Mouse (Mus musculus) intestine, embryonic 14.5 days (tissue): ENCODE data around the gene Actr6. TPM values are rescaled to one million over a fixed set of nuclear protein-coding genes. Genes with fewer than 3 reads are reported as not detected.
"Not testable (repeated sequence)": the region's sequence is repeated elsewhere in the genome, so short reads cannot be mapped to it uniquely, and the experiment has no call there.

Experiments
- ATAC-seq: fragments of 200-750 bp; cut with Nextera tagmentation; replicated peaks from 2 replicates; pipeline ENCODE4 v1.8.0; 2017; ENCODE audit warnings: low read depth, moderate number of reproducible peaks, moderate TSS enrichment, moderate library complexity; ENCODE audit not compliant: low FRiP score, low TSS enrichment
- DNase-seq: peaks from one replicate; pipeline ENCODE4 v3.0.0-alpha.2; 2018; ENCODE audit warnings: low spot score
- H3K27ac ChIP-seq: fragments of 300-500 bp; sonication (generic); 2 replicates; pipeline ENCODE4 v1.5.1; 2014; ENCODE audit warnings: low read depth, mild to moderate bottlenecking, control low read depth
- H3K27me3 ChIP-seq: fragments of 300-500 bp; sonication (generic); replicated peaks from 2 replicates; pipeline ENCODE4 v1.6.1; 2014; ENCODE audit warnings: low read length, control low read depth; ENCODE audit not compliant: control insufficient read depth, insufficient read depth
- H3K36me3 ChIP-seq: fragments of 300-500 bp; sonication (generic); 2 replicates; pipeline ENCODE4 v1.6.1; 2014; ENCODE audit warnings: low read length, control low read depth; ENCODE audit not compliant: control insufficient read depth, insufficient read depth
- H3K4me1 ChIP-seq: fragments of 300-500 bp; sonication (generic); replicated peaks from 2 replicates; pipeline ENCODE4 v1.6.1; 2014; ENCODE audit warnings: low read length, control low read depth, mixed read lengths; ENCODE audit not compliant: control insufficient read depth, insufficient read depth
- H3K4me2 ChIP-seq: fragments of 300-500 bp; sonication (generic); 2 replicates; pipeline ENCODE4 v1.6.1; 2014; ENCODE audit warnings: low read length
- H3K4me3 ChIP-seq: fragments of 300-500 bp; sonication (generic); 2 replicates; pipeline ENCODE4 v1.5.1; 2014; ENCODE audit warnings: low read depth, low read length, control low read depth, mixed read lengths
- H3K9ac ChIP-seq: fragments of 300-500 bp; sonication (generic); 2 replicates; pipeline ENCODE4 v1.6.1; 2014; ENCODE audit warnings: mild to moderate bottlenecking, low read length
- H3K9me3 ChIP-seq: fragments of 300-500 bp; sonication (generic); 2 replicates; pipeline ENCODE4 v1.6.1; 2016; ENCODE audit warnings: low read length, control low read depth; ENCODE audit not compliant: control insufficient read depth
- WGBS: fragments of 180-500 bp; shearing (Covaris S2); extraction: QIAGEN DNeasy Blood & Tissue Kit; methylation state at CpG from one replicate; pipeline ENCODE4 v1.1.7; 2014; 5-methylcytosine and 5-hydroxymethylcytosine counted together
- polyA plus RNA-seq: library from polyadenylated mRNA; unstranded; fragments of >200 nt; fragmentation: Nextera tagmentation; extraction: Ambion mirVana; gene quantifications from 2 replicates; pipeline ENCODE4 v1.2.1, GENCODE M21; 2014

Actr6 gene
- polyA plus RNA-seq, 1 experiment from 2014 or later, result 26.0 TPM

- not testable (repeated sequence) for H3K4me3 ChIP-seq, H3K4me2 ChIP-seq, H3K27ac ChIP-seq, H3K36me3 ChIP-seq, ATAC-seq, H3K27me3 ChIP-seq, DNase-seq, H3K9me3 ChIP-seq, H3K4me1 ChIP-seq, H3K9ac ChIP-seq
- WGBS, result 77% methylated on average over 2 of the region's 2 CpGs
Measured at GRCm38 (mm10) chr10:89696270-89696669, 35.8 kb downstream of the Actr6 start.

- H3K4me2 ChIP-seq, result no peak overlapping the region
- ATAC-seq (no peak), DNase-seq (no peak)
- H3K4me1 ChIP-seq, result no peaks in the 10 kb centered on the region
- no peaks in the 10 kb centered on the region for H3K9me3 ChIP-seq
- H3K27ac ChIP-seq, result no peak overlapping the region
- no peaks in the 10 kb centered on the region for H3K27me3 ChIP-seq
- no peak overlapping the region for H3K9ac ChIP-seq
- no peak overlapping the region for H3K4me3 ChIP-seq
- no peaks in the 10 kb centered on the region for H3K36me3 ChIP-seq
- WGBS, result 81% methylated on average over 20 of the region's 20 CpGs
Measured at GRCm38 (mm10) chr10:89695194-89695911, 36.7 kb downstream of the Actr6 start.

GRCm38 (mm10) chr10:89690021-89690420, 42.1 kb downstream of the Actr6 start:
- H3K4me2 ChIP-seq, result no peak overlapping the region
- no peak overlapping the region for H3K27ac ChIP-seq
- H3K4me3 ChIP-seq, result no peak overlapping the region
- H3K9me3 ChIP-seq, result no peaks in the 10 kb centered on the region
- no peaks in the 10 kb centered on the region for H3K36me3 ChIP-seq
- H3K4me1 ChIP-seq, result peaks cover 4% of the 10 kb centered on the region
- H3K27me3 ChIP-seq, result no peaks in the 10 kb centered on the region
- H3K9ac ChIP-seq, result no peak overlapping the region
- DNase-seq (no peak), ATAC-seq (no peak)
- 56% methylated on average over 8 of the region's 8 CpGs for WGBS

DNA sequence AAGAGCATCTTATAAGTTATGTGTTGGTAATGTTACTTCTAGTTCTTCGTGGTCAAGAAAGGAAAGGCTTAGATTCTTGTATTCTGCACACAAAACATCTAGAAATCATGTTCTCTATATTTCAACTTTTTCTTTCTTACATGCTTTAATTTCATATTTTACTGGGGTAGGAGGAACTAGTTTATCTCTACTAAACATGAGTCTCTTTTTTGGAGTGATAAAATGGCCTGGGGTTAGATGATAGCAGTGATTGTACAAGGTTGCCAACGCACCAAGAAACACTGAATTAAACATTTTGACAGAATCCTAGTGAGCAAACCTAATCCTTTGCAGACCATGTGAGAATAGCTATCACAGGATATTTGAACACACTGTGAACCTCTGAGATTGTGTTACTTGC, 44.6 kb downstream of the Actr6 start:
- H3K36me3 ChIP-seq, result no peaks in the 10 kb centered on the region
- ATAC-seq (no peak), DNase-seq (no peak)
- H3K4me2 ChIP-seq, result no peak overlapping the region
- no peak overlapping the region for H3K9ac ChIP-seq
- H3K4me1 ChIP-seq, result peaks cover 6% of the 10 kb centered on the region
- H3K9me3 ChIP-seq, result no peaks in the 10 kb centered on the region
- 83% methylated on average over 2 of the region's 2 CpGs for WGBS
- H3K4me3 ChIP-seq, result no peak overlapping the region
- H3K27me3 ChIP-seq, result no peaks in the 10 kb centered on the region
- no peak overlapping the region for H3K27ac ChIP-seq

DNA sequence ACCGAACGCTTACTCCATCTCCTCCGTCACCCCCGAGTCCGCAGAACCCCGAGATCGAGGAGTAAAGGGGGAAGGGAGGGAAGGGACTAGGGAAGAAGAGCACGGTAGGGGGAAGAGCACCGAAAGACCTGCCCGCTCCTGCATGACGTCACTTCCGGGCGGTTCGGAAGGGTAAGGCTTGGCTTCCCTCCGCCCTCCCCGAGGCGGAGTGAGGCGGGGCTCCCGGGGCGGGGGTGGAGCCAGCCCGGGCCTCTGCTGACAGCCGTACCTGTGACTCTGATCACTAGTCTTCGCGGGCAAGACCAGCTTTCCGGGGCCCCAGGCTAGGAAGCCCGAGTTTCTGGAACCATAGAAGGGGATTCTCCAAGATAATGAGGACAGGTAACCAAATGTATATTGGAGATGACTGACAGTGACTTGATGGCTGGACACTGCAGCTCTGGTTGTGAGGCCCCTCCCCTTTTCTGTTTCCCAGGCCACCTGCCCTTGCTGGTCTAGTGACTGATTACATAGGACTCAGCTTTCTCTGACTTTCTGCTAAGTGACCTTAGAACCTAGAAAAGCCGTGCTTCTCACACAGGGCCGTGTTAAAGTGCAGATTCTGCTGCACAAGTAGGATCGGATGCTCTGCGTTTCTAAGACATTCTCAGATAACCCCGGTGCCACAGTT, 45.8 kb downstream of the Actr6 start, which contains the start of gene Scyl2:
TSS of gene Scyl2 (minus strand) at position 147 of the 670 bp plus-strand sequence.
- peak within 1 kb of the TSS; percentile 90 for H3K4me3 ChIP-seq
- WGBS, result 4% methylated on average over 30 of the region's 31 CpGs
- H3K27ac ChIP-seq, result peak within 1 kb of the TSS; percentile 59
- H3K27me3 ChIP-seq, result no peaks in the 10 kb centered on the region
- peak within 1 kb of the TSS; percentile 80 for H3K4me2 ChIP-seq
- peaks cover 6% of the 10 kb centered on the region for H3K4me1 ChIP-seq
- H3K36me3 ChIP-seq, result no peaks in the 10 kb centered on the region
- DNase-seq (peak; percentile 98), ATAC-seq (peak; percentile 99)
- H3K9me3 ChIP-seq, result no peaks in the 10 kb centered on the region
- H3K9ac ChIP-seq, result peak within 1 kb of the TSS; percentile 86

GRCm38 (mm10) chr10:89685391-89686138, 46.5 kb downstream of the Actr6 start:
- 1% methylated on average over 47 of the region's 51 CpGs for WGBS
- H3K4me3 ChIP-seq, result peak overlapping the region; percentile 90
- DNase-seq (no peak), ATAC-seq (peak; percentile 85)
- H3K36me3 ChIP-seq, result no peaks in the 10 kb centered on the region
- peak overlapping the region; percentile 86 for H3K9ac ChIP-seq
- H3K9me3 ChIP-seq, result no peaks in the 10 kb centered on the region
- peak overlapping the region; percentile 80 for H3K4me2 ChIP-seq
- H3K27ac ChIP-seq, result peak overlapping the region; percentile 59
- H3K4me1 ChIP-seq, result peaks cover 6% of the 10 kb centered on the region
- H3K27me3 ChIP-seq, result no peaks in the 10 kb centered on the region

DNA sequence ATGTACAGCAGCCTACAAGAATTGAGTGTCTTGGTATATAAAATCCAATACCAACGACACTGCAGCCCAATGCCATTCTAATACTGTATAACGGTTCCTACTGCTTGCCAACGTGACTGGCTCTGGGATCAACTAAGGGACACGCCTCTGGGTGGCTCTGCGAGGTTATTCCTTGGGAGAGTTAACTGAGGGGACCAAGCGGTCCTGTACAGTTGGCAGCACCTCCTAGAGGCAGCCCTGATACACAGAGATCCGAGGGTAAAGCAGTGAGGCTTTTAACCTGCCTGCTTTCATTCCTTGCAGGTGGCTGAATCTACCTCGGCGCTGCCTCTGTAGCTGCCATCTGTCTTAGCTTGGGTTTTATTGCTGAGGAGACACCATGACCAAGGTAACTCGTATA, 49.1 kb downstream of the Actr6 start:
- 76% methylated on average over 10 of the region's 10 CpGs for WGBS
- no peak for ATAC-seq
- H3K4me2 ChIP-seq, result no peak overlapping the region
- H3K4me3 ChIP-seq, result no peak overlapping the region
- no peaks in the 10 kb centered on the region for H3K27me3 ChIP-seq
- no peaks in the 10 kb centered on the region for H3K9me3 ChIP-seq
- no peak overlapping the region for H3K9ac ChIP-seq
- 0 out of 2 replicates have a peak, but pooled peaks cover 3% of the 10 kb centered on the region for H3K36me3 ChIP-seq
- no peak for DNase-seq
- no peak overlapping the region for H3K27ac ChIP-seq
- peaks cover 6% of the 10 kb centered on the region for H3K4me1 ChIP-seq

GRCm38 (mm10) chr10:89682157-89682556, 49.9 kb downstream of the Actr6 start:
- WGBS, result 88% methylated on average over 1 of the region's 1 CpGs
- Histone ChIP-seq H3K4me2 (no peak overlapping the region), H3K4me3 (no peak overlapping the region), H3K27me3 (no peaks in the 10 kb centered on the region), H3K9me3 (no peaks in the 10 kb centered on the region), H3K4me1 (peaks cover 6% of the 10 kb centered on the region), H3K27ac (no peak overlapping the region), H3K9ac (no peak overlapping the region), H3K36me3 (0 out of 2 replicates have a peak, but pooled peaks cover 3% of the 10 kb centered on the region)
- ATAC-seq (no peak), DNase-seq (no peak)
